Mouse (Mus musculus) megakaryocyte, embryonic 14.5 days (primary cell): ENCODE measurements around the gene Nfkb1. TPM values are rescaled to one million over a fixed set of nuclear protein-coding genes. Genes with fewer than 3 reads are reported as not detected.

Source experiments
- H3K27me3 ChIP-seq: replicated peaks from 2 replicates; pipeline ENCODE3; 2012; ENCODE audit warnings: inconsistent platforms
- H3K36me3 ChIP-seq: replicated peaks from 2 replicates; pipeline ENCODE3; 2012; ENCODE audit warnings: low read length, inconsistent platforms, mixed read lengths
- H3K4me1 ChIP-seq: 2 replicates; pipeline ENCODE4 v1.6.1; 2012; ENCODE audit warnings: inconsistent platforms
- H3K4me3 ChIP-seq: replicated peaks from 2 replicates; pipeline ENCODE3; 2012; ENCODE audit warnings: moderate library complexity, mild to moderate bottlenecking, inconsistent platforms
- H3K9me3 ChIP-seq: 2 replicates; pipeline ENCODE4 v1.6.1; 2012; ENCODE audit warnings: inconsistent platforms
- FLI1 ChIP-seq: IDR thresholded peaks from 2 replicates; pipeline ENCODE4 v1.6.1; 2012; ENCODE audit warnings: low read length, inconsistent platforms, mixed read lengths
- GATA1 ChIP-seq: IDR thresholded peaks from 3 replicates; pipeline ENCODE4 v1.6.1; 2012; ENCODE audit warnings: mixed read lengths, low read length, inconsistent platforms, borderline replicate concordance
- polyA plus RNA-seq: library from polyadenylated mRNA; stranded (reverse); fragments of >175 nt; gene quantifications from 2 replicates; pipeline ENCODE4 v1.2.3, GENCODE M21; 2012; ENCODE audit warnings: low replicate concordance; ENCODE audit not compliant: insufficient read depth

Gene Nfkb1
- polyA plus RNA-seq, 1 experiment: 39.8 TPM

GRCm38 (mm10) chr3:135556052-135556587, 135.2 kb downstream of the Nfkb1 start:
- H3K36me3 ChIP-seq: peaks cover 68% of the 10 kb centered on the region

DNA sequence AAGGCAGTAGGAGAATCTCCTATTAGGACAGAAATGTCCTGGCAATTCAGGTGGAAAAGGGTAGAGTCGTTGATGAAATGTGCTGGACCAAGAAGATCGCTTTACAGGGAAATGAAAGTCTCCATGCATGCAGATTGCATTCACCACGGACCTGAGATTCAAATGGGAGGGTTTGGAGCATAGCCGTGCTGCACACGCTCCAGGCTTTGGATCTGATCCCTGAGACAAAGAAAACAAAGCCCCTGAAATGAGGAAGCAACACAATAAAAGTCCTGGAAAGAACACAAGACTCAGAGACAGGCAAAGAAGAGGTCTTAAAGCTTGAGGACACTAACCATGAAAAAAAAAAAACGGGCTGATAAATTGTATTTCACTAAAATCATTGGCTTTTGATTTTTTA, 136.2 kb downstream of the Nfkb1 start:
- Histone ChIP-seq H3K4me3 (no peak overlapping the region), H3K27me3 (no peaks in the 10 kb centered on the region), H3K36me3 (peaks cover 68% of the 10 kb centered on the region), H3K9me3 (peaks cover 5% of the 10 kb centered on the region; the same call in 1 of the 2 replicates), H3K4me1 (0 out of 2 replicates have a peak, but pooled peaks cover 4% of the 10 kb centered on the region)
- TF ChIP-seq FLI1 (no peak), GATA1 (no peak)

More at GRCm38 (mm10) chr3:135556052-135556587, 135.2 kb downstream of the Nfkb1 start:
- Histone ChIP-seq H3K27me3 (no peaks in the 10 kb centered on the region), H3K9me3 (peaks cover 5% of the 10 kb centered on the region; the same call in 1 of the 2 replicates), H3K4me3 (no peak overlapping the region), H3K4me1 (0 out of 2 replicates have a peak, but pooled peaks cover 4% of the 10 kb centered on the region)
- TF ChIP-seq GATA1 (no peak), FLI1 (no peak)

- Histone ChIP-seq H3K4me3 (no peak overlapping the region), H3K36me3 (peaks cover 74% of the 10 kb centered on the region), H3K4me1 (0 out of 2 replicates have a peak, but pooled peaks cover 4% of the 10 kb centered on the region), H3K9me3 (peaks cover 5% of the 10 kb centered on the region; the same call in 1 of the 2 replicates), H3K27me3 (no peaks in the 10 kb centered on the region)
- TF ChIP-seq GATA1 (no peak), FLI1 (no peak)
These were observed 138.5 kb downstream of the Nfkb1 start for GRCm38 (mm10) chr3:135552874-135553273.

DNA sequence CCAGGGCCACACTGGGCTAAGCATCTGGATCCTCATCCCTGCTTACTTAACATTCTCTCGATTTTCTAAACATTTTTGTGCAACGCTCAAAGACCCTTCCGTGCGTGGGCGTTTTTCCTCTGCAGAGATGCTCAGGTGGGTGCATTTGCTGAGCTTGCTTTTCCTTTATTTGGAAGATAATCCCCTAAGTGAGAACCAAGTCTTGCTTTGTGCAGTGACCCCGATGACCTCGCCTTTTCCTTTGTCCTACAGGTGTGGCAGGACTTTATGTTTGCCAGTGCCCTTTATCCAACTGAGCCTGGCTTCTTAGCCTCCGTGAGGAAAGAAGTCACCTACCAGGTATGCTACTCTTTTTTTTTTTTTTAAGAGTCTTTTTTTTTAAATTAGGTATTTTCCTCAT, 144.0 kb downstream of the Nfkb1 start:
- peaks cover 72% of the 10 kb centered on the region for H3K36me3 ChIP-seq
- TF ChIP-seq FLI1 (no peak), GATA1 (no peak)
- no peak overlapping the region for H3K4me3 ChIP-seq
- H3K27me3 ChIP-seq: no peaks in the 10 kb centered on the region
- no peaks in the 10 kb centered on the region for H3K4me1 ChIP-seq
- no peaks in the 10 kb centered on the region for H3K9me3 ChIP-seq

DNA sequence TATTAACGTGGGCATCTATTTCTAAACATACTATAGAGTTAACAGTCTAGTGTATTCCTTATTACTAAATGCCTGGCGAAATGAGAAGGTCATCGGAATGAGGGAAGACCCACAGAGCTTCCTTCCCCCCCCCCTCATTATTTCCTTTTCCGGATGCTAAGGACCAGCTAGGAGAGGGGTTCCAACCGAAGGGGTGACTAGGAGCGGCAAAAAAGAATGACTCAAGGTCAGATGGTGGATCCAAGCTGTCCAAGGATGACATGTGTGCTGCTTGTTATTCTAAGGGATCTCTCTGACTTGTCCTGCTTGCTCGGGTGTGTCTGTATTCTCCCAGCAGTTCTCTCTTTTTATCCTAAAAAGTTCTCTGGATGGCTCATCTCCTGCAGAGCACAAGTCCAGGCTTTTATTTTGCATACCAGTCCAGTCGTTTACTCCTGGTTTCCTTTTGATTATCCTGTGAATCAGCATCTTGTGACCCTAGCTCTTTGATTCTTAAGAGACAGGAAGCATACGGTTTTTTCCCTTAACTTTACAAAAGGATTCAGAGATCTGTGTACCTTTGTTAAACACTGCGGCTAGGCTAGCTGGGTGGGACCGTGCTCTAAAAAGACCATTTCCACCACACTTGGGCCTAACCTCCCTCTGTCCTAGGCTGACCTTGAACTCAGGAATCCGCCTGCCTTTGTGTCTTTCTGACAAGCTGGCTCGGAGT, 145.0 kb downstream of the Nfkb1 start:
- Histone ChIP-seq H3K9me3 (no peaks in the 10 kb centered on the region), H3K27me3 (no peaks in the 10 kb centered on the region), H3K36me3 (peaks cover 67% of the 10 kb centered on the region), H3K4me3 (no peak overlapping the region), H3K4me1 (peaks cover 8% of the 10 kb centered on the region)
- TF ChIP-seq FLI1 (no peak), GATA1 (no peak)

Other genes with a start within 250 kb of the Nfkb1 start
- 1.7 TPM in 1 of 2 replicates, not detected in the other for gene Manba, start 205.9 kb downstream of the Nfkb1 start, polyA plus RNA-seq
- 0.23 TPM in 1 of 2 replicates, not detected in the other for gene Slc39a8, start 133.7 kb upstream of the Nfkb1 start, polyA plus RNA-seq